Mouse (Mus musculus) E14TG2a.4 (cell line): ENCODE results near the gene Numa1.
"Not testable (repeated sequence)": the region's sequence is repeated elsewhere in the genome, so short reads cannot be mapped to it uniquely, and the experiment has no call there.

Experiments
- H3K27me3 ChIP-seq: 2 replicates; pipeline ENCODE4 v1.6.1; 2014; ENCODE audit warnings: low read length, control low read depth; ENCODE audit not compliant: insufficient read depth
- H3K36me3 ChIP-seq: 2 replicates; pipeline ENCODE4 v1.6.1; 2014; ENCODE audit warnings: low read length, control low read depth; ENCODE audit not compliant: insufficient read depth
- H3K4me1 ChIP-seq: replicated peaks from 2 replicates; pipeline ENCODE4 v1.6.1; 2014; ENCODE audit warnings: low read depth, low read length, control low read depth
- H3K4me3 ChIP-seq: replicated peaks from 2 replicates; pipeline ENCODE4 v1.5.1; 2014; ENCODE audit warnings: mild to moderate bottlenecking, low read length
- H3K9me3 ChIP-seq: 2 replicates; pipeline ENCODE4 v1.6.1; 2014; ENCODE audit warnings: low read length, control low read depth
- CTCF ChIP-seq: conservative IDR thresholded peaks from 2 replicates; pipeline ENCODE4 v1.5.1; 2014; ENCODE audit warnings: low read length
- NANOG ChIP-seq: IDR thresholded peaks from 2 replicates; pipeline ENCODE4 v1.6.1; 2014; ENCODE audit warnings: borderline replicate concordance, low read length, mixed read lengths
- POU5F1 ChIP-seq: IDR thresholded peaks from 2 replicates; pipeline ENCODE4 v1.6.1; 2014; ENCODE audit warnings: low read length, borderline replicate concordance

The Numa1 gene

GRCm38 (mm10) chr7:102019362-102019761 lies 85.5 kb downstream of the Numa1 start:
- Histone ChIP-seq H3K27me3 (no peaks in the 10 kb centered on the region), H3K4me1 (peaks cover 40% of the 10 kb centered on the region), H3K4me3 (no peak overlapping the region), H3K9me3 (no peaks in the 10 kb centered on the region), H3K36me3 (peaks cover 96% of the 10 kb centered on the region)
- TF ChIP-seq CTCF (no peak), NANOG (no peak), POU5F1 (no peak)

GRCm38 (mm10) chr7:102020934-102021333 lies 87.0 kb downstream of the Numa1 start:
- H3K27me3 ChIP-seq, H3K9me3 ChIP-seq, H3K4me3 ChIP-seq: not testable (repeated sequence)
- H3K4me1 ChIP-seq, result peaks cover 49% of the 10 kb centered on the region
- peaks cover 96% of the 10 kb centered on the region for H3K36me3 ChIP-seq

- no peaks in the 10 kb centered on the region for H3K9me3 ChIP-seq
Measured at GRCm38 (mm10) chr7:102023821-102024220, 89.9 kb downstream of the Numa1 start.

GRCm38 (mm10) chr7:102025187-102026119 lies 91.5 kb downstream of the Numa1 start:
- TF ChIP-seq NANOG (no peak), POU5F1 (no peak), CTCF (no peak)
- Histone ChIP-seq H3K4me3 (no peak overlapping the region), H3K4me1 (peaks cover 46% of the 10 kb centered on the region), H3K9me3 (no peaks in the 10 kb centered on the region), H3K36me3 (peaks cover 88% of the 10 kb centered on the region), H3K27me3 (no peaks in the 10 kb centered on the region)

More at GRCm38 (mm10) chr7:102023821-102024220, 89.9 kb downstream of the Numa1 start:
- Histone ChIP-seq H3K4me3 (no peak overlapping the region), H3K4me1 (peaks cover 46% of the 10 kb centered on the region), H3K36me3 (peaks cover 92% of the 10 kb centered on the region), H3K27me3 (no peaks in the 10 kb centered on the region)
- no peak for TF ChIP-seq NANOG
- TF ChIP-seq POU5F1, result no peak
- TF ChIP-seq CTCF, result no peak

GRCm38 (mm10) chr7:102034904-102035303 lies 101.0 kb downstream of the Numa1 start:
- Histone ChIP-seq H3K9me3 (no peaks in the 10 kb centered on the region), H3K27me3 (no peaks in the 10 kb centered on the region), H3K36me3 (peaks cover 99% of the 10 kb centered on the region), H3K4me3 (no peak overlapping the region), H3K4me1 (no peaks in the 10 kb centered on the region)
- TF ChIP-seq NANOG (no peak), CTCF (peak; percentile 29)

- H3K36me3 ChIP-seq, result peaks cover 99% of the 10 kb centered on the region
- TF ChIP-seq NANOG, result no peak
- no peak for TF ChIP-seq POU5F1
- TF ChIP-seq CTCF, result no peak
- H3K27me3 ChIP-seq, result no peaks in the 10 kb centered on the region
- no peaks in the 10 kb centered on the region for H3K4me1 ChIP-seq
- no peak overlapping the region for H3K4me3 ChIP-seq
- no peaks in the 10 kb centered on the region for H3K9me3 ChIP-seq
Measured at GRCm38 (mm10) chr7:102035534-102035933, 101.6 kb downstream of the Numa1 start.

- Histone ChIP-seq H3K36me3 (peaks cover 96% of the 10 kb centered on the region), H3K27me3 (no peaks in the 10 kb centered on the region), H3K4me1 (no peaks in the 10 kb centered on the region), H3K9me3 (no peaks in the 10 kb centered on the region), H3K4me3 (no peak overlapping the region)
- TF ChIP-seq CTCF (no peak), NANOG (no peak), POU5F1 (no peak)
Measured at GRCm38 (mm10) chr7:102037318-102037717, 103.4 kb downstream of the Numa1 start.

GRCm38 (mm10) chr7:102042314-102042713 lies 108.4 kb downstream of the Numa1 start:
- Histone ChIP-seq H3K4me3 (no peak overlapping the region), H3K9me3 (no peaks in the 10 kb centered on the region), H3K4me1 (no peaks in the 10 kb centered on the region), H3K36me3 (peaks cover 64% of the 10 kb centered on the region), H3K27me3 (no peaks in the 10 kb centered on the region)
- no peak for TF ChIP-seq CTCF
- TF ChIP-seq NANOG, result no peak
- no peak for TF ChIP-seq POU5F1

- H3K4me3 ChIP-seq, H3K9me3 ChIP-seq, H3K27me3 ChIP-seq, H3K4me1 ChIP-seq: not testable (repeated sequence)
- peak; percentile 23; the same call in 1 of the 2 replicates for TF ChIP-seq CTCF
- H3K36me3 ChIP-seq, result peaks cover 31% of the 10 kb centered on the region
Measured at GRCm38 (mm10) chr7:102048524-102048923, 114.6 kb downstream of the Numa1 start.
